Mouse (Mus musculus): ENCODE data around the gene Ctdsp1. TPM values are rescaled to one million over a fixed set of nuclear protein-coding genes. Genes with fewer than 3 reads are reported as not detected.
A peak's percentile ranks its signal among the peaks of the same experiment; 100 is the strongest.

Ctdsp1 gene
- total RNA-seq, 4 experiments from 2014 or later, result 27.2 to 33.7 (median 29.5) TPM

- no peak for DNase-seq (ENCODE audit: low spot score in 2 of 2)
Measured at GRCm38 (mm10) chr1:74376396-74376795, 14.9 kb upstream of the Ctdsp1 start.

GRCm38 (mm10) chr1:74379058-74379504, 12.2 kb upstream of the Ctdsp1 start:
- DNase-seq (ENCODE audit: low spot score in 2 of 2), result no peak

DNA sequence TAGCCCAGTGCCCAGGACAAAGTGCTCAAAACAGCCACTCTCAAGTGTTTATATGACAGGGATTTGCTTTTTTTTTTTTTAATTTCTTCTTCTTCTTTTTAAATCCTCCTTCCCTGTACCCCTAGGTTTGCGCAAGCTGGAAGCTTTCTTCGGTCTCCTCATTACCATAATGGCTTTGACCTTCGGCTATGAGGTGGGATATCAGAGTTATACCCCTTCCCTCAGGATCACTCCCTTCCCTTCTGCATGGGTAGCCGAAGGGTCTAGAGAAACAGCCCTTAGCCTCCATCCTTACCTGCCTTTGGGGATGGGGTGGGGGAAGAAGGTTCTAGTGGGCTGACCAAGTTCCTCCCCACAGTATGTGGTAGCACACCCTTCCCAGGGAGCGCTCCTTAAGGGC, 10.8 kb upstream of the Ctdsp1 start:
- no peak for DNase-seq (ENCODE audit: low spot score in 2 of 2)

DNA sequence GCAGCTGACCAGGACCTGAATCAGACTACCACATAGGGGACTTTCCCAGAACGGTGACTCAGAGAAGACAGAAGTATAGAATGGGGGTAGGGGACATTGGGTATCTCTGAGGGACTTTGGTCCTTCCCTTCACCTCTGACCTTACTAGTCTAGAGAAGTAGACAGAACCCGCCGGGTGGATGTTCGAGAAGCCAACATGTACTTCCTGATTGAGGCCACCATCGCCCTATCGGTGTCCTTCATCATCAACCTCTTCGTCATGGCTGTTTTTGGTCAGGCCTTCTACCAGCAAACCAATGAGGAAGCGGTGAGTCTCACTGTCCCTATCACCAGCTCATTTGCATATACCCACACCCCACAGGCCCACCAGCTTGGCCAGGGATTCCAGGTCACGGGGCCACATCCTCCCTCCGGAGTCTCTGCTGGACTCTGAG, 9.7 kb upstream of the Ctdsp1 start:
- no peak for DNase-seq (ENCODE audit: low spot score in 2 of 2)

- DNase-seq (ENCODE audit: low spot score in 2 of 2), result no peak
Measured at GRCm38 (mm10) chr1:74383385-74383784, 7.9 kb upstream of the Ctdsp1 start.

DNA sequence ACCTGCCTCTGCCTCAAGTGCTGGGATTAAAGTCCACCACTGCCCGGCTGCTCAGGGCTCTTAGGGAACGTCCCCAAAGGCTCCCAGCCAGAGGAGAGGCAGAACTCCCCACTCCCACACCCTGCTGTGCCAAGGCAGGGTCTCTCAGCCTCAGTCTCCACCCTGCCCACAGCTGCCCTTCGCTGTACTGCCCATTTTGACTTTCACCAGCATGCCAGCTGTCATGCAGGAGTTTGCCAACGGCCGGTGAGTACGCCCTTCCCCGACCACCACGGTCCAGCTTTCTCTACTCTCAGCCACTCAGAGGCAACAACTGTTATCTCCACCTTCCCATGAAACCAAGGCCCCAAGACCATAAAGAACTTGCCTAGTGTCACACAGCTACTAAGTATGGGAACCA, 6.8 kb upstream of the Ctdsp1 start:
- DNase-seq (ENCODE audit: low spot score in 2 of 2), result no peak

DNA sequence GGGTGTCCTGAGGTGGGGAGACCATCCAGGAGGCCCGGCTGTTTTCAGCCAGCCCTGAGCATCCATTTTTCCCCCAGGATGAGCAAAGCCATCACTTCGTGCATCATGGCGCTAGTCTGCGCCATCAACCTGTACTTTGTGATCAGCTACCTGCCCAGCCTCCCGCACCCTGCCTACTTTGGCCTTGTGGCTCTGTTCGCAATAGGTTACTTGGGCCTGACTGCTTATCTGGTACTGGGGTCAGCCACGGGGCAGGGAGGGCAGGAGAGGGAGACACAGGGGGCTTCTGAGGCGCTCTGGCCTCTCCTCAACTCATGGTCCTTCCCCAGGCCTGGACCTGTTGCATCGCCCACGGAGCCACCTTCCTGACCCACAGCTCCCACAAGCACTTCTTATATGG, 6.2 kb upstream of the Ctdsp1 start:
- no peak for DNase-seq (ENCODE audit: low spot score in 2 of 2)

DNA sequence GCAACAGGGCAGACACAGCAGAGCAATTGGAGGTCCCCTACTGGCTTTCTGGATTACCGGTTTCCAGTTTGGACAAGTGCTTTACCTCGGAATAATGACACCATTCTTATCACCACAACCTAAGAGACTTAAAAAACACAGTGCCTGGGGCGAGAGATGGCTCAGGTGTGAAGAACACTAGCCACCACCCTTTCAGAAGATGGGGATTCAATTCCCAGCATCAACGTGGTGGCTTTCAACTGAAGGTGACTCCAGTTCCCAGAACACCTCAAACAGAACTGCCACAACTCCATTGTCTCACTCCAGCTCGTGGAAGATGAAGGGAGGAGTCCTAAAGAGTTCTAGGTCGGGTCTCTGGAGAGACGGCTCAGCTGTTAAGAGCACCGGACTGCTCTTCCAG, 5.8 kb upstream of the Ctdsp1 start:
- no peak for DNase-seq (ENCODE audit: low spot score in 2 of 2)

GRCm38 (mm10) chr1:74386363-74386713, 5.0 kb upstream of the Ctdsp1 start:
- DNase-seq (ENCODE audit: low spot score in 2 of 2), result no peak

- DNase-seq (ENCODE audit: low spot score in 2 of 2), result peak; percentile 90 to 98
Measured at GRCm38 (mm10) chr1:74386714-74387385, 4.5 kb upstream of the Ctdsp1 start.

DNA sequence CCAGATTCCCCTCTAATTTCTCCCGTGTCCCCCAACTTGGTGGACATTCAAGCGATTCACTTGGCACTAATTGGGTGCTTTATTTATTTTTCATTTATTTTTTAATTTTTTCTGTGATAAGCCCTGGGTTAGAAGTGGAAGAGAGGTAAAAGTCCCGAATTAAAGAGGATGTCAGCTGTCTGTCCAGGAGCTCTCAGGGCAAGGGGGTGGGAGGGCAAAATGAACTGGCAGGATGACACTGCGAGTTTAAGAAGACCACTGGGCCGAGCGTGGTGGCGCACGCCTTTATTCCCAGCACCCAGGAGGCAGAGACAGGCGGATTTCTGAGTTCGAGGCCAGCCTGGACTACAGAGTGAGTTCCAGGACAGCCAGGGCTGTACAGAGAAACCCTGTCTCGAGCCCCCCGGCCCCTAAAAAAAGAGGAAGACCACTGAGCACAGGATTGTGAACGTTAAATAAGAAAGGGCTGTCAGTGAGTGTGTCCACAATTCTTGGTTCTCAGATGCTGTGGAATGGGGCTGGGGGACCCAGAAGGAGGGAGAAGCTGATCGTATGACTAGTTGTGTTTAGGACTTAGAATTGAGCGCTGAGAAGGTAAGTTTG, 3.8 kb upstream of the Ctdsp1 start:
- no peak for DNase-seq (ENCODE audit: low spot score in 2 of 2)

GRCm38 (mm10) chr1:74388398-74388920, 2.9 kb upstream of the Ctdsp1 start:
- DNase-seq (ENCODE audit: low spot score in 2 of 2), result no peak

DNA sequence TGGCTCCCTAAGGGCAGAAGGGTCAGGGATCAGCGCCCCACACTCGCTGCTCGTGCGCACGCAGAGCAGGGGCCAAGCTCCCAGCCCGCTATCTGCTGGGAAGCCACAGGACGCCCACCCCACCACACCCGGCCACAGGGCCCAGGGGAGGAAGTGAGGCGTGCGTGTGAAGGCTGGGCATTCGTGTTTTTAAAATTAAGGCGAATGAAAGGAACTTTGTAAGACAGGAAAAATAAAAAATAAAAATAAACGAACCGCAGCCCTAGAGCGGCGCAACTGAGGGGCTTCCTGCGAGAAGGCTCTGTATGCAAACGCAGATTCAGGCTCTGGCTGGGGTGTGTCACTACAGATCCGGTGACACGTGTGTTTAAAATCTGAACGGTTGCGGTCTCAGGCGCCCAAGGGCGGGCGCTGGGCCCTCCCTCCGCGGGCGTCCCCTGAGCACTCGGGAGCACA, 1.4 kb upstream of the Ctdsp1 start:
- DNase-seq (ENCODE audit: low spot score in 2 of 2), result no peak

DNA sequence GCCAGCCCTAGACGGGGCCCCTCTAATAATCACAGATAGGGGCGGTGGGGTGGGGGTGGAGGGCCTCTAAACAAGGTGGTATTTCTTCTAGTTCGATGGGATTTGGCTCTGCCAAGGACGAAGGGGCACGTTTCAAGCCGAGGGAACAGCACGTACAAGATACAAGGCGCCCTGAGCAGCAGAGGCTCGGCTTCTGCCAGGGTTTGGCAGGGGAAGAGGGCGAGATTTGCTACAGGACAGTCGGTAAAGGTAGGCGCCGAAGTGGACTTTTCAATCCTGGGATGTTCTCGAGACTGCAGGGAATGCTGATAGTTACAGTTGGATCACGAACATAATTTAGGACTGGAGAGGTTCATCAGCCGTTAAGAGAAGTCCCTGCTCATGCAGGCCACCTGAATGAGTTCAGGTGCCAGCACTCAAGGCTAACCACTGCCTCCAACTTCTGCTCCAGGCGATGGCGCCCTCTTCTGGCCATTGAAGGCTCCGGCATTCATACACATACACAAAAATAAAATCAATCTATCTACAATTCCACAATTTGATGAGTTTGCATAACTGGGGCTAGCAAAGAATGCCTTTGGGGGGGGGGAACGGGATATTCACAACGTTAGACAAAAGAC, 912 bp upstream of the Ctdsp1 start:
- no peak for DNase-seq (ENCODE audit: low spot score in 2 of 2)

- no peak for DNase-seq (ENCODE audit: low spot score in 2 of 2)
Measured at GRCm38 (mm10) chr1:74391844-74392441, 634 bp downstream of the Ctdsp1 start.

- DNase-seq (ENCODE audit: low spot score in 2 of 2), result no peak
Measured at GRCm38 (mm10) chr1:74392446-74392994, 1.2 kb downstream of the Ctdsp1 start.

- no peak for DNase-seq (ENCODE audit: low spot score in 2 of 2)
Measured at GRCm38 (mm10) chr1:74393010-74393409, 1.7 kb downstream of the Ctdsp1 start.

GRCm38 (mm10) chr1:74393697-74394096, 2.4 kb downstream of the Ctdsp1 start:
- DNase-seq (ENCODE audit: low spot score in 2 of 2), result no peak

GRCm38 (mm10) chr1:74394311-74394710, 3.0 kb downstream of the Ctdsp1 start:
- no peak for DNase-seq (ENCODE audit: low spot score in 2 of 2)

DNA sequence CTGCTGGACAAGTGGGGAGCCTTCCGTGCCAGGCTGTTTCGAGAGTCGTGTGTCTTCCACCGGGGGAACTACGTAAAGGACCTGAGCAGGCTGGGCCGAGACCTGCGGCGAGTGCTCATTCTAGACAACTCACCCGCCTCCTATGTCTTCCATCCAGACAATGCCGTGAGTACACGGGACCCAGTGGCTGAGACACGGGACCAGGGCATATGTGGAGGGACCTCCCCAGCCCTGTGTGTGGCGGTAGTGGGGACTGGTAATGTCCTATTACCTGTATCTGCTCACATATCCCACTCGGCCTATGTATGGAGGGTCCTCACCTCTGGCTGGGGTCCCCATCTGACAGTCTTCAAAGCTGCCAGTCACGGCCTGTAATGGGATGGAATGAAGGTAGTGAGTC, 3.5 kb downstream of the Ctdsp1 start:
- DNase-seq (ENCODE audit: low spot score in 2 of 2), result no peak

DNA sequence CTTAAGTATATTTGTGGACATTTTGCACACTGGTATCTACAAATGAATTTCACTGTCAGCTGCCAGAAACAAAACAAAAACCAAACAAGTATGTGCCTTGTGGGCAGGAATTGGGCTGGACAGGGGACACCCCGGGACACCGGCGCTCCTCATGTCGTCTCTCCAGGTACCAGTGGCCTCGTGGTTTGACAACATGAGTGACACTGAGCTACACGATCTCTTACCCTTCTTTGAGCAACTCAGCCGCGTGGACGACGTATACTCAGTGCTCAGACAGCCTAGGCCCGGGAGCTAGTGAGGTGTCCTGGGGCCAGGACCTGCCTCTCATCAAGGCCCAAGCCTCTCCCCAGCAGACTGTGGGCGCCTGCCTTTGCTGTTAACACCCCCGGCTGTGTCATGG, 4.0 kb downstream of the Ctdsp1 start:
- no peak for DNase-seq (ENCODE audit: low spot score in 2 of 2)

Data from left cerebral cortex, adult 8-10 months (tissue).